Mouse (Mus musculus): ENCODE data around the gene Chp1. TPM values are rescaled to one million over a fixed set of nuclear protein-coding genes. Genes with fewer than 3 reads are reported as not detected.
"Not testable (repeated sequence)": the region's sequence is repeated elsewhere in the genome, so short reads cannot be mapped to it uniquely, and the experiment has no call there.

Gene Chp1
- polyA plus RNA-seq (2015; fragmentation: Nextera tagmentation; extraction: Ambion mirVana) = 52.3 and 52.5 TPM in 2 replicates

DNA sequence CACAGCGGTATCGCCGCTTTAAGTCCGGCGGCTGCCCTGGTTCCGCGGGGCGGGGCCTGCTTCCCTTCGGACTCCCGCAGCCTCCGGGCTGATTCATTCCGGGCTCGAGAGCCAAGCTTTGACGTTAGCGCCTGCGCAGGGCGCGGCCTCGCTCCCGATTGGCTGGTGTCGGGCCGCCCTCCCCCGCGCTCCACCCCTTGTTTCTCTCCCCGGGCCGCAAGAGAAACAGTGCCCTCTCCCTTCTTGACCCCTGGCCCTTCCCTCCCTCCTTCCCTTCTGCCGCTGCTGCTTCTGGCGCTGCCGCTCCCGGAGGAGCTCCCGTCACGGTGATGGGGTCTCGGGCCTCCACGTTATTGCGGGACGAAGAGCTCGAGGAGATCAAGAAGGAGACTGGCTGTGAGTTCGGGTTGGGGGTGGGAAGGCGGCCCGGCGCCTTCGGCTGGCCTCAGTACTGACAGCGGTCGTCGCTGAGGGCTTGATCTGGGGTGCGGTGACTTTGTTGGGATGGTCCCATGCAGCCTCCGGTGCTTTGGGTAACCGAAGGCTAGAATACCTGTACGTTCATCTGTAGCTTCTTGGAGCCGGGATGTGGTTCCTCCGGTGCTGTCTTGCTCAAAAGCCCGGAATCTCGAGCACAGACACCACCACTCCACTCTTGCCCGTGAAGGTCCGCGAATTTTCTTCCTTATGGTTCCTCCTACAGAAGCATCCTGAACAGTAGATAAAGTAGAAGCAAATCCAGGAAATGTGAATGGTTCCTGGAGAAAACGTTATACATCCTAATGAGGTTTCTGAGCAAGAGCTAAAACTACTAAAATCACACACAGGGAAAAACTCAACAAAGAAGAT lies at the start of gene Chp1, which contains the start of gene Exd1:
TSS of gene Chp1 (plus strand) at position 176 of the 849 bp plus-strand sequence.
TSS of gene Exd1 (minus strand) at position 106 of the 849 bp plus-strand sequence.
- H3K36me3 ChIP-seq (ENCODE audit: control insufficient read depth, insufficient read depth) = no peaks in the 10 kb centered on the region
- H3K4me1 ChIP-seq (ENCODE audit: control insufficient read depth, insufficient read depth, low read length) = peaks cover 12% of the 10 kb centered on the region
- no peaks in the 10 kb centered on the region for H3K27me3 ChIP-seq (ENCODE audit: control insufficient read depth, insufficient read depth, low read length)
- peak within 1 kb of the TSS; percentile 81 for H3K27ac ChIP-seq (ENCODE audit: low read length)
- peak; percentile 99 for ATAC-seq (replicated peaks; ENCODE audit: extremely low read depth, insufficient read depth, low FRiP score)
- H3K4me2 ChIP-seq (ENCODE audit: low read depth, low read length) = peak within 1 kb of the TSS; percentile 86
- WGBS = under 1% methylated on average over 57 of the region's 57 CpGs
- H3K4me3 ChIP-seq (ENCODE audit: low read length) = peak within 1 kb of the TSS; percentile 94
- no peaks in the 10 kb centered on the region for H3K9me3 ChIP-seq (replicated peaks; ENCODE audit: control insufficient read depth, low read length)
- H3K9ac ChIP-seq (ENCODE audit: low read length) = peak within 1 kb of the TSS; percentile 83

DNA sequence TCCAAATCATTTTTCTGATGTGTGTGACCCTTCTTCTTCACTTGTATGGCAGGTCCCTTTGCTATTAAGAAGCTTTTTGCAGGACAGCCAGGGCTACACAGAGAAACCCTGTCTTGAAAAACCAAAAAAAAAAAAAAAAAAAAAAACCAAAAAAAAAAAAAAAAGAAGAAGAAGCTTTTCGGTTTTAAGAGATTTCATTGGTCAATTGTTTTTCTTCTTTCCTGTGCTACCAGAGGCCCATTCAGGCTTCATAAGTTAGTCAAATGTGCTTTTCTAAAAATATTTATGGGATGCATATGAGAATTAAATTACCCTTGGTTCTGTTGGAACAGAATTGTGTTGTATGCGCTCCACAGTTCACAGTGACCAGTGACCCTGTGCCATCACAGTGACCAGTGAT lies 48.6 kb upstream of the Chp1 start:
- Histone ChIP-seq H3K4me1 (ENCODE audit: control insufficient read depth, insufficient read depth, low read length) (no peaks in the 10 kb centered on the region), H3K36me3 (ENCODE audit: control insufficient read depth, insufficient read depth) (no peaks in the 10 kb centered on the region), H3K27me3 (ENCODE audit: control insufficient read depth, insufficient read depth, low read length) (no peaks in the 10 kb centered on the region), H3K9ac (ENCODE audit: low read length) (no peak overlapping the region), H3K9me3 (replicated peaks; ENCODE audit: control insufficient read depth, low read length) (no peaks in the 10 kb centered on the region), H3K4me2 (ENCODE audit: low read depth, low read length) (no peak overlapping the region), H3K27ac (ENCODE audit: low read length) (no peak overlapping the region), H3K4me3 (ENCODE audit: low read length) (no peak overlapping the region)
- ATAC-seq (replicated peaks; ENCODE audit: extremely low read depth, insufficient read depth, low FRiP score) = no peak
- 65% methylated on average over 2 of the region's 2 CpGs for WGBS

DNA sequence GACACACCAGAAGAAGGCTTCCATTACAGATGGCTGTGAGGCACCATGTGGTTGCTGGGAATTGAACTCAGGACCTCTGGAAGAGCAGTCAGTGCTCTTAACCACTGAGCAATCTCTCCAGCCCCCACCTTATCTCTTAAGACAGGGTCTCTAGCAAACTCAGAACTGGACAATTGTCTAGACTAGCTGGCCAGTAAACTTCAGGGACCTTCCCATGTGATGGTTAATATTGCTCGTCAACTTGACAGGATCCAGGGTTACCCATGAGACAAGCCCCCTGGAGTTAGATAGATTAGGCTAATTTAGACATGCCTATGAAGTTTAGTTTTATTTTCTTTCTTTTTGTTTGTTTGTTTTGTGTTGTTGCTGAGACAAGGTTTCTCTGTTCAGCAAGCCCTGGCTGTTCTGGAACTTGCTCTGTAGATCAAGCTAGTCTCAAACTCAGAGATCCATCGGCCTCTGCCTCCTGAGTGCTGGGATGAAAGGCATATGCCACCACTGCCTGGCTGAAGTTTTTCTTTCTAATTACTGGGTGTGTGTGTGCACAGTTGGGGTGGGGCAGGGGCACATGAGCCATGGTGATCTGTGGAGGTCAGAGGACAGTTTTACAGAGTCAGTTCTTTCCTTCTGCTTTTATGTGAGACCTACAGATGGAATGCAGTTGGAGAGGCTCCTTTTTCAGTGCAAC lies 46.4 kb upstream of the Chp1 start:
- Histone ChIP-seq H3K27me3 (ENCODE audit: control insufficient read depth, insufficient read depth, low read length) (no peaks in the 10 kb centered on the region), H3K4me3 (ENCODE audit: low read length) (no peak overlapping the region), H3K4me1 (ENCODE audit: control insufficient read depth, insufficient read depth, low read length) (no peaks in the 10 kb centered on the region), H3K4me2 (ENCODE audit: low read depth, low read length) (no peak overlapping the region), H3K9me3 (replicated peaks; ENCODE audit: control insufficient read depth, low read length) (no peaks in the 10 kb centered on the region), H3K9ac (ENCODE audit: low read length) (no peak overlapping the region), H3K36me3 (ENCODE audit: control insufficient read depth, insufficient read depth) (no peaks in the 10 kb centered on the region), H3K27ac (ENCODE audit: low read length) (no peak overlapping the region)
- no peak for ATAC-seq (replicated peaks; ENCODE audit: extremely low read depth, insufficient read depth, low FRiP score)
- WGBS = 79% methylated on average over 2 of the region's 2 CpGs

DNA sequence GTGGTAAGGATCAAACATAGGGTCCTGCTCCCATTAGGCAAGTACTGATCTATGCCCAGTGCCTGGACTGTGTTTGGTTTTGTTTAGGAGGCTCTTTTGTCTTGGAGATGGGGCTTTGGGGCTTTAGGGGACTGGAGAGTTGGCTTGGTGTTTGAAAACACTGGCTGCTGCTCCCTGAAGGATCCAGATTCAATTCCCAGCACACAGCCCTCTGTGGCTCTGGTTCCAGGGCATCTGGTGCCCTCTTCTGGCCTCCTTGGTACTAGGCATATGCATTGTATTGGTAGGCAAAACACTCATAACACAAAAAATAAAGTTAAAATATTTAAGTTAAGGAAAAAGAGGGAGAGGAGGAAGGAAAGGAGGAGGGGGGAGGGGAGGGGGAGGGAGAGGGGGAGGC lies 40.4 kb upstream of the Chp1 start:
- H3K36me3 ChIP-seq (ENCODE audit: control insufficient read depth, insufficient read depth) = no peaks in the 10 kb centered on the region

DNA sequence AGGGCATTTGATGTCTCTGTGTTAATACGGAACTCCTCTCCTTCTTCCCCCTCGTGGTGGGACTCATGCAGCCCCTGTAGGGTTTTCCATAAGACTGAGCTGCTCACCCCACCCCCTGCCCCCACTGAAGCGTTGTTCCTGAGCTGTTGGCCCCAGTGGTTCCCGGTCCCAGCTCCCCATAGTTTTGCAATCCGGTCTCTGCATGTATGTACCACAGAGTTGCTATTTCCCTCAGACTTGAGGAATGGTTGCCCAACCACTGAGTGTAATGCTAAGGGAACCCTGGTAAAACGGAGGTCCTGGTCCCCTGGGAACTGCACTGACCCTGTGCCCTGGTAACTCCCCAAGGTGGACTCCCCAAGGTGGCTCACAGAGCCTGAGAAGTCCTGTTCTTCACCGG lies 39.0 kb upstream of the Chp1 start:
- not testable (repeated sequence) for H3K4me1 ChIP-seq (ENCODE audit: control insufficient read depth, insufficient read depth, low read length); H3K4me3 ChIP-seq (ENCODE audit: low read length); ATAC-seq (replicated peaks; ENCODE audit: extremely low read depth, insufficient read depth, low FRiP score); H3K27ac ChIP-seq (ENCODE audit: low read length); H3K9ac ChIP-seq (ENCODE audit: low read length); H3K9me3 ChIP-seq (replicated peaks; ENCODE audit: control insufficient read depth, low read length); H3K4me2 ChIP-seq (ENCODE audit: low read depth, low read length); H3K27me3 ChIP-seq (ENCODE audit: control insufficient read depth, insufficient read depth, low read length); H3K36me3 ChIP-seq (ENCODE audit: control insufficient read depth, insufficient read depth)
- 56% methylated on average over 7 of the region's 7 CpGs for WGBS

More for the DNA sequence above, 40.4 kb upstream of the Chp1 start:
- H3K4me3 ChIP-seq (ENCODE audit: low read length) = no peak overlapping the region
- no peak overlapping the region for H3K9ac ChIP-seq (ENCODE audit: low read length)
- ATAC-seq (replicated peaks; ENCODE audit: extremely low read depth, insufficient read depth, low FRiP score) = no peak
- no peaks in the 10 kb centered on the region for H3K27me3 ChIP-seq (ENCODE audit: control insufficient read depth, insufficient read depth, low read length)
- H3K4me2 ChIP-seq (ENCODE audit: low read depth, low read length) = no peak overlapping the region
- no peak overlapping the region for H3K27ac ChIP-seq (ENCODE audit: low read length)
- no peaks in the 10 kb centered on the region for H3K4me1 ChIP-seq (ENCODE audit: control insufficient read depth, insufficient read depth, low read length)
- no peaks in the 10 kb centered on the region for H3K9me3 ChIP-seq (replicated peaks; ENCODE audit: control insufficient read depth, low read length)

DNA sequence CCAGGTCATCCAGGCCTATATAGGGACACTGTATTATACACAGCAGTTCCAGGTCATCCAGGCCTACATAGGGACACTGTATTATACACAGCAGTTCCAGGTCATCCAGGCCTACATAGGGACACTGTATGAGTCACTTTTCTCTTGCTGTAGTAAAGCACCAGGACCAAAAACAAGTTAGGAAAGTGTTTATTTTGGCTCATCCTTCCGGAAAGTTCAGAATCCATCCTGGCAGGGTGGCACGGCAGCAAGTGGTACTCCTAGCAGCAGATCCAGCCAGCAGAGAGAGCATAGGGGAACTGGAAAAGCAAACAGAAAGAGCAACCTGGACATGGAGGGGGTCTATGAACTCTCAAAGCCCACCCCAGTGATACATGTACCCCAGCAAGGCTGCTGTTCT lies 36.6 kb upstream of the Chp1 start:
- Histone ChIP-seq H3K36me3 (ENCODE audit: control insufficient read depth, insufficient read depth) (no peaks in the 10 kb centered on the region), H3K27me3 (ENCODE audit: control insufficient read depth, insufficient read depth, low read length) (no peaks in the 10 kb centered on the region), H3K4me1 (ENCODE audit: control insufficient read depth, insufficient read depth, low read length) (no peaks in the 10 kb centered on the region), H3K4me3 (ENCODE audit: low read length) (no peak overlapping the region), H3K27ac (ENCODE audit: low read length) (no peak overlapping the region), H3K9me3 (replicated peaks; ENCODE audit: control insufficient read depth, low read length) (no peaks in the 10 kb centered on the region), H3K4me2 (ENCODE audit: low read depth, low read length) (no peak overlapping the region), H3K9ac (ENCODE audit: low read length) (no peak overlapping the region)
- WGBS = 82% methylated on average over 2 of the region's 2 CpGs
- no peak for ATAC-seq (replicated peaks; ENCODE audit: extremely low read depth, insufficient read depth, low FRiP score)

DNA sequence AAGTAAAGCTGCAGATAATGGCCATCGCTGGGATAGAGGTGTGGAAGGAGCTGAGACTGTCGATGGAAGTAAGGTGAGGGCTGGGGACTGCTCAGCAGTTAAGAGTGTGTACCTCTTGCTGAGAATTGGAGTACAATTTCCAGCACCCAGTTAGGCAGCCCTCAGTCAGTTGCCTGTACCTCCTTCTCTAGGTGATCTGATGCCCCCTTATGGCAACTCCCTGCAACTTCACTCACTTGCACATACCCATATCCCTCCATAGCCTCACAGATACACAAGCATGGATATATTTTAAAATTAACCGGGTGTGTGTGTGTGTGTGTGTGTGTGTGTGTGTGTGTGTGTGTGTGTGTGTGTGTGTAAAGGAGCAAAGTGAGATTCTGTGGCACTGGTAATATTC lies 35.2 kb upstream of the Chp1 start:
- 76% methylated on average over 3 of the region's 3 CpGs for WGBS
- H3K27ac ChIP-seq (ENCODE audit: low read length) = no peak overlapping the region

DNA sequence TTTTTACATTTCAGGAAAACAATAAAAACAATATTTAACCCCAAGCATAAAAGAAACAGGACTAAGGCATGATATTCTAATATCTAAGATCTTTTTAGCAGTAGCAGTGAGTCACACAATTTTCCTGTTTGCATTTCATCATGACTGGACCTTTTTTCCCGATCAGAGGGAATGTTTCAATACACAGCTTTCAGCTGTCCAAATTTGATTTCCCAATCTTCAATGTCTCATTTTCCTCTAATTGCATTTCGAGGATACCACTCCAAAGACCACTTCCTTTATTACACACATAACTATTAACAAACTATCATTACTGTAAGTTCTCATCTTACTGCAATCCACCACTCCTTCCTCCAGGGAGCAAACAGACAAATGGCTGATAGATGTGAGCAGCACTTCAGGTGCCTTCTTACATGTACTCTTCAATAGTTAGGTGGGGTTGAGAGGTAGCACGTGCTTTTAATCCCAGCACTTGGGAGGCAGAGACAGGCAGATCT lies 33.4 kb upstream of the Chp1 start:
- Histone ChIP-seq H3K4me1 (ENCODE audit: control insufficient read depth, insufficient read depth, low read length) (no peaks in the 10 kb centered on the region), H3K9ac (ENCODE audit: low read length) (no peak overlapping the region), H3K27me3 (ENCODE audit: control insufficient read depth, insufficient read depth, low read length) (no peaks in the 10 kb centered on the region), H3K27ac (ENCODE audit: low read length) (no peak overlapping the region), H3K9me3 (replicated peaks; ENCODE audit: control insufficient read depth, low read length) (no peaks in the 10 kb centered on the region), H3K4me3 (ENCODE audit: low read length) (no peak overlapping the region), H3K36me3 (ENCODE audit: control insufficient read depth, insufficient read depth) (no peaks in the 10 kb centered on the region), H3K4me2 (ENCODE audit: low read depth, low read length) (no peak overlapping the region)
- ATAC-seq (replicated peaks; ENCODE audit: extremely low read depth, insufficient read depth, low FRiP score) = no peak
- 74% methylated on average over 3 of the region's 3 CpGs for WGBS

More for the DNA sequence above, 35.2 kb upstream of the Chp1 start:
- H3K9me3 ChIP-seq (replicated peaks; ENCODE audit: control insufficient read depth, low read length) = no peaks in the 10 kb centered on the region
- no peak for ATAC-seq (replicated peaks; ENCODE audit: extremely low read depth, insufficient read depth, low FRiP score)
- H3K4me1 ChIP-seq (ENCODE audit: control insufficient read depth, insufficient read depth, low read length) = no peaks in the 10 kb centered on the region
- H3K9ac ChIP-seq (ENCODE audit: low read length) = no peak overlapping the region
- H3K36me3 ChIP-seq (ENCODE audit: control insufficient read depth, insufficient read depth) = no peaks in the 10 kb centered on the region
- H3K27me3 ChIP-seq (ENCODE audit: control insufficient read depth, insufficient read depth, low read length) = no peaks in the 10 kb centered on the region
- no peak overlapping the region for H3K4me3 ChIP-seq (ENCODE audit: low read length)
- H3K4me2 ChIP-seq (ENCODE audit: low read depth, low read length) = no peak overlapping the region

DNA sequence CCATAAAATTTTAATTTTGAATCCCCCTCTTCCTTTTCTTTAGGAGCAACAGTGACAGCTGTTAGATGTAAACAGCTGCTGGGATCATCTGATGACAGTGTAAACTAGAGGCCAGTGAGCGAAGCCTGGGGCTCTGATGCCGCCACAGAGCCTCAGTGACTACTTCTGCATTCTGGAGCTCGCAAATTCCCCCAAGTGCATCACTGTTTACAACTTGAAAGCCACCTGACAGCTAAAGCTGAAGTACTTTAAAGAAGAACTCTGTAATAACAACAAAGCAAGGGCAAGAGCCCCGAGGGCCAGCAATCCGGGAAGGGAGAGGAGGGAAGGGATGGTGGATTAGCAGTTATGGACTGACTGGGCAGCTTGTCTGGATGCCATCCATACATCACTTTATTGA lies 30.7 kb upstream of the Chp1 start:
- Histone ChIP-seq H3K4me1 (ENCODE audit: control insufficient read depth, insufficient read depth, low read length) (no peaks in the 10 kb centered on the region), H3K27ac (ENCODE audit: low read length) (no peak overlapping the region), H3K9ac (ENCODE audit: low read length) (no peak overlapping the region), H3K4me3 (ENCODE audit: low read length) (no peak overlapping the region), H3K27me3 (ENCODE audit: control insufficient read depth, insufficient read depth, low read length) (no peaks in the 10 kb centered on the region), H3K9me3 (replicated peaks; ENCODE audit: control insufficient read depth, low read length) (no peaks in the 10 kb centered on the region), H3K36me3 (ENCODE audit: control insufficient read depth, insufficient read depth) (no peaks in the 10 kb centered on the region), H3K4me2 (ENCODE audit: low read depth, low read length) (no peak overlapping the region)
- 50% methylated on average over 5 of the region's 5 CpGs for WGBS
- no peak for ATAC-seq (replicated peaks; ENCODE audit: extremely low read depth, insufficient read depth, low FRiP score)
